Mouse (Mus musculus) gastrocnemius, adult 8-10 months (tissue): ENCODE measurements around the gene Prkd1. TPM values are rescaled to one million over a fixed set of nuclear protein-coding genes. Genes with fewer than 3 reads are reported as not detected.

Experiments
- DNase-seq, 2 experiments: peaks; one replicate each; pipeline ENCODE4 v3.0.0; 2022; ENCODE audit warnings: low spot score in 2 of 2
- total RNA-seq, 4 experiments: library from RNA; stranded (reverse); gene quantifications; 2 replicates each; pipeline ENCODE4 v1.2.4; 2022

Prkd1 gene
- total RNA-seq, 4 experiments from 2014 or later: 1.4 to 2.8 (median 1.8) TPM

GRCm38 (mm10) chr12:50430129-50430703, 218.7 kb downstream of the Prkd1 start:
- DNase-seq: no peak

GRCm38 (mm10) chr12:50352404-50352803, 296.5 kb downstream of the Prkd1 start:
- DNase-seq: no peak

GRCm38 (mm10) chr12:50333182-50333581, 315.7 kb downstream of the Prkd1 start:
- no peak for DNase-seq

- DNase-seq: no peak
Measured at GRCm38 (mm10) chr12:50314634-50315033, 334.3 kb downstream of the Prkd1 start.

GRCm38 (mm10) chr12:50309276-50309675, 339.6 kb downstream of the Prkd1 start:
- DNase-seq: no peak

- no peak for DNase-seq
Measured at GRCm38 (mm10) chr12:50301334-50301733, 347.6 kb downstream of the Prkd1 start.

- no peak for DNase-seq
Measured at GRCm38 (mm10) chr12:50296067-50296466, 352.8 kb downstream of the Prkd1 start.

GRCm38 (mm10) chr12:50295549-50295948, 353.3 kb downstream of the Prkd1 start:
- DNase-seq: no peak

- no peak for DNase-seq
Measured at GRCm38 (mm10) chr12:50292834-50293233, 356.1 kb downstream of the Prkd1 start.
